Mouse (Mus musculus): Measurements from ENCODE around the gene Fam214a.

Gene Fam214a

DNA sequence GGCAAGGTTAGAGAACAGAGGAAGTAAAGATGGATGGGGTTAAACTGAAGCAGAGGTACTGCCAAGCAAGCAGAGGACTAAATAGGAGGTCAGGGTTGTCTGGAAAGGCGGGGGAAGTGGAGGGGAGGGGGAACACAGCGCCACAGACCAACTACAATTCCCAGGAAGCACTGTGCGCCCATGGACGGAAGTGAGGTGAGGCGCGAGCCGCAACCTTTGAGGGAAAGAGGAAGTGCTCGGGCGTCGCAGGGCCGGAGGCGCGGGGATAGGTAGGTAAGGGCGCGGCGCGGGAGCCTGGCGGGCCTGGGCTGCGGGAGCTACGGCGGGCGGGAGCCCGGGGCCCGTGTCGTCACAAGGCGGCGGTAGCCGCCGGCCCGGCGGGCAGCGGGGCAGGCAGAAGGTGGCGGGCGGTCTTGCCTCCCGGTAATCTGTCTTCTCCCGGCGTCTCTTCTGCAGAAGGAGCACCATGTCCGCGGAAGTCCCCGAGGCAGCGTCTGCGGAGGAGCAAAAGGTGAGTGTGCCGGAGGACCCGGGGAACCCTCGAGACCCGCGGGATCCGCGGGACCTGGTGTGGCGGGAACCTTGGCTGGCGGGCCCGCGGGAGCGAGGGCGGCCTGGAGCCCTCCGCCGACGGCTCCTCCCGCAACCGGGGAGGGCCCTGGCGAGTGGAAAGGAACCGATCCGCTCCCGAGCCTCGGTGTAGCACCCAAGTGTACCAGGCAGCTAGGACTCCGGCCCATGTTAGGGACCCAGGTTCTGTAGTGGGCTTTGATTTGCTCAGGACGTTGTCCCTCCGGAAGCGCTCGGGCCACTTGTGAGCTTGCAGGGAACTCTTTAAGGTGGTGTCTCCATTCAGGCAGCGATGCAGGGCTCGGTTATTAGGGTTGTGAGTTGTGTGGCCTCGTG is 85.0 kb downstream of the Fam214a start, which contains the start of gene Arpp19:
Arpp19 (plus strand) TSS at position 164 of the 906 bp plus-strand sequence.
- ChIA-PET CTCF (interaction anchor here (0.6 to 5.1 kb wide), 7 partner anchors 12 to 266 kb away, joined by 3 to 33 read pairs (median 4); no protein-coding TSS in a partner anchor), POLR2A (interaction anchor here (0.6 to 8.9 kb wide), 35 partner anchors 12 to 606 kb away, joined by 3 to 104 read pairs (median 3); partner anchors contain the start of genes Myo5a (in 1 of the 4), Myo5c (in 1 of the 4) and Onecut1 (in 1 of the 4))

DNA sequence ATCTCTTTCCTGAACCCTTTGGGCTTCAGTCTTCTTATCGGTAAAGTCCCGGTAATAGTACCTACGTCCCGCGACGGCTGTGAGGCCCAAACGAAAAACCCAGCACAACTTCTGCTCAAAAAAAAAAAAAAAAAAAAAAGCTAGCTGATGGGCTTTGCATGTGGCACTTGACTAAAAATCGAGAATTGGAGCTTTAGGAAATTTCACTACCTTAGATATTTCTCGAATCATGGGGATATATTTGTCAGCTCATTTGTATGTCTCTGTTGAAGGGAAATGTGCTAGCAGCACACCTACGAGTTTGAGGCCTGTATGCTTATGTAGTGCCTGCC is 85.6 kb downstream of the Fam214a start:
- ChIA-PET POLR2A (interaction anchor here (0.5 to 8.9 kb wide), 28 partner anchors 11 to 505 kb away, joined by 3 to 104 read pairs (median 4); partner anchors contain the start of genes Myo5a (in 1 of the 4) and Onecut1 (in 1 of the 4)), CTCF (interaction anchor here in 3 of 4 experiments (0.5 to 5.1 kb wide), 7 partner anchors 9 to 444 kb away, joined by 3 to 33 read pairs (median 6); no protein-coding TSS in a partner anchor)

DNA sequence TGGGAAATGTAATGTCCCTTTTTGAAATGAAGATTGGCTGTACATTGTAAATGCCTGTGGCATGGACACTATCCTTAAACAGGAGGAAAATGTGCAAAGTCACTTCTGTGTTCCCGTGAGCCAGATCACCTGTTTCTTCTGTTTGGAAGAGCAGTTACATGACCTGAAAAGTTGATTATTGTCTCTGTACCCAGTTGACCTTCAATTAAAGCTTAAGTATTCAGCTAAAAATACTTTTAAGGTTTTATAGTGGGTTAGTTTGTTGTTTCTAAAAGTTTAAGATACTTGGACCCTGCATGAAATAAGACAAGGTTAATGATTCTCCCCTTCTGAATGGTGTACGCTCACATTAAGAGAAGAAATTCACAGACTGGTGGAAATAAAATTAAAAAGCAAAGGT is 87.9 kb downstream of the Fam214a start:
- ChIA-PET POLR2A (interaction anchor here in 2 of 4 experiments (1.0 to 8.9 kb wide), 4 partner anchors 10 to 47 kb away, joined by 3 to 104 read pairs (median 6); no protein-coding TSS in a partner anchor), CTCF (interaction anchor here in 2 of 4 experiments (1.8 to 5.1 kb wide), 3 partner anchors 10 to 240 kb away, joined by 4 to 33 read pairs (median 31); no protein-coding TSS in a partner anchor)

DNA sequence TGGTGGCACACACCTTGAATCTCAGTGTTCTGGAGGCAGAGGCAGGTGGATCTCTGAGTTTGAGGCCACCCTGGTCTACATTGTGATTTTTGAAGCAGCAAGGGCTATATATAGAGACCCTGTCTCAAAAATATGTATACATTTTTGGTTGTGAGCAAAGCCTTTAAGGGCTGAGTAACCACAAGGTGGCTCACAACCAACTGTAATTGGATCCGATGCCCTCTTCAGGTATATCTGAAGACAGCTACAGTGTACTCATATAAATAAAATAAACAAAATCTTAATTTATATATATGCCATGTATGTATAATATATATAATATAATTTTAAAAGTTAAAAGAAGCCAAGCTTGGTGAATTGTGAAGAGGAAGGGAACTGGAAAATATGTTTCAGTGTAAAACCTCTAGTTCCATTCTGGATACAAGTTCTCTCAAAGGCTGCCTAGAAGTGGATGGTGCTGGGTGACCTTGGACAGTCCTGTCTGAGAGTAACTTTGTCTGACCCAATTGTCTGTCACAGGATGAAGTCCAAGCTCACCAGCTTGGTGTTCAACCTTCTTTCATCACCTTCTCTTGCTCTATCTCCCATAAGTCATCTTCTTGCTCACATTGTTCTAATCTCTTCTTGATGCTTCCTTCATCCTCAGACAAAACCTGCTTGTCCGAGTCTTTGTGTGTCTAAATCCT is 89.3 kb downstream of the Fam214a start:
- CTCF ChIA-PET = interaction anchor here in 1 of 4 experiments (4.5 kb wide), 1 partner anchor 8 kb away, joined by 31 read pairs; no protein-coding TSS in a partner anchor
- POLR2A ChIA-PET = interaction anchor here in 3 of 4 experiments (0.7 to 8.9 kb wide), 4 partner anchors 8 to 120 kb away, joined by 3 to 104 read pairs (median 6); no protein-coding TSS in a partner anchor

DNA sequence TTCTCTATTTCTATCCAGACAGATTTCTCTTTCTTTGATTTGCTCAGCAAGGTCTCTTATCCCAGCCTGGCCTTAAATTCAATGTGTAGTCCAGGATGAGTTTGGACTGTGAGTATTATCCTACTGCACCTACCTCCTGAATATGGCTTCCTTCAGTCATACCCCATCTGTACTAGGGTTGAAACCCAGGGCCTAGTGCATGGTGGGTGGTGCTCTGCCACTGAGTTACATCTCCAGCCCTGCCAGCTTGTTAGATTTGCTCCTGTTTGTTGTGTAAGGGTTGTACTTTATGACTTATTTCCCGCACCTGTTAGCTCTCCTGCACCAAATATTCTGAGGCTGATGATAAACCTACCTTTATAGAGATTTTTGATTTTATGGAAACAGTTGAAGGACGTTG is 90.5 kb downstream of the Fam214a start:
- POLR2A ChIA-PET = interaction anchor here in 1 of 4 experiments (1.1 to 8.9 kb wide), 3 partner anchors 11 to 41 kb away, joined by 4 to 104 read pairs (median 4); no protein-coding TSS in a partner anchor
- CTCF ChIA-PET = interaction anchor here in 1 of 4 experiments (0.6 kb wide), 1 partner anchor 221 kb away, joined by 3 read pairs; no protein-coding TSS in a partner anchor

DNA sequence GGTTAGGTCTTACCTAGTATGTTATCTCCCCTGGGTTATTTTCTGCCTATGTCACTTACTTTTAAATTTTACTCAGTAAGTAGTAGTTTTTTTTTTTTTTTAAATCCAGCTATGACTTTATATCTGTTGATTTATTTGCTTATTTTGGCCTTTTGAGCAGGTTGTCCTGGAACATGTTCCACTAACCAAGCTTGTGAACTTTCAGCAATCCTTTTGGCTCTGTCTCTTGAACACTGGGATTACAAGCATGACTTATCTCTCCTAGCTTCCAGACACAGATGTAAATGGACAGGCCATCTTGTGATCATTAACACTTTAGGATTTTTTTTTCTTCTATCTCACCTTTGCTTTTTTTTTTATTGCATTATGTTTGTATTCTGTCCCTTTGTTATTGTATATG is 94.4 kb downstream of the Fam214a start:
- ChIA-PET POLR2A (interaction anchor here in 3 of 4 experiments (0.6 to 1.5 kb wide), 7 partner anchors 9 to 855 kb away, joined by 3 to 9 read pairs (median 3); no protein-coding TSS in a partner anchor), CTCF (no interaction called here)

DNA sequence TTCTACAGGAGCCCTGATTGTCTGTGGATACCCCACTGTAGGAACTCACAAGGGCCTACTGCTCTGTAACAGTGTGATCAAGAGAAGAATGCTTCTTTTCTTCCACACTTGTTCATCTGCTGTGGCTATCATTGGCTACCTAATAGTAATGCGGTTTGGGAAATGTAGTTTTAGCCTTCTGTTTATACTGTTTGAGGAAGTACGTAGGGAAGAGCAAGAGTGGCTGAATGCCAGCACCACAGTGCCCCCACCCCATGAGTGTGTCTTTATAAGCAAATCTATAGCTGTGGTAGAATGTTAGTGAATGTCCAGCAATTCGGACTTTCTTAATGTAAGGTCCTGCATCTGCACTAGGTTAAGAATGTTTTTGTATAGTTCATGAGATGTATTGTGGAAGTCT is 96.4 kb downstream of the Fam214a start:
- ChIA-PET CTCF (interaction anchor here (0.6 to 2.5 kb wide), 37 partner anchors 8 to 920 kb away, joined by 3 to 33 read pairs (median 5); partner anchors contain the start of genes Arpp19 (in 2 of the 4), Leo1 (in 1 of the 4) and Myo5c (in 1 of the 4)), POLR2A (interaction anchor here in 3 of 4 experiments (0.6 to 12.7 kb wide), 12 partner anchors 9 to 360 kb away, joined by 3 to 104 read pairs (median 4); partner anchors contain the start of gene Arpp19 (in 1 of the 3))

DNA sequence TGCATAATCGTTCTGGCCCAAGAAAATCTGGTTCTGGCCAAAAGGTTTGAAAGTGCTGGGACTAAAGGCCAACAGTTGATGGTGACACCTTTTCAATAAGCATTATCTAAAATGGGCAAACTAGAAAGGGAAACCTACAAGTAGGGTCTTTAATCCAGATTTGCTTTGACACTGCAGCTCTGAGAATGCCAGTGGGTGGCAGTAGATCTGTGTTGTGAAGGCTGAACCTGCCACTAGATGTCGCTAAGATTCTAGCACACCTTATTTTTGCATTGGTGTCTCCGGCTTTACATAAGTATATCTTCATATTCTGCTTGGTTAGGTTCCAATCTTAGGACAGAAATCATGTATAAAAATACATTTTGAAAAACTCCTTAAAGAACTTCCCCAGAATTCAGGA is 97.3 kb downstream of the Fam214a start:
- ChIA-PET POLR2A (interaction anchor here (0.5 to 12.7 kb wide), 16 partner anchors 8 to 231 kb away, joined by 3 to 104 read pairs (median 4); partner anchors contain the start of gene Arpp19 (in 1 of the 4)), CTCF (interaction anchor here (0.5 to 2.5 kb wide), 69 partner anchors 9 to 919 kb away, joined by 3 to 33 read pairs (median 4); partner anchors contain the start of genes Myo5c (in 3 of the 4), Arpp19 (in 2 of the 4) and Leo1 (in 1 of the 4))

DNA sequence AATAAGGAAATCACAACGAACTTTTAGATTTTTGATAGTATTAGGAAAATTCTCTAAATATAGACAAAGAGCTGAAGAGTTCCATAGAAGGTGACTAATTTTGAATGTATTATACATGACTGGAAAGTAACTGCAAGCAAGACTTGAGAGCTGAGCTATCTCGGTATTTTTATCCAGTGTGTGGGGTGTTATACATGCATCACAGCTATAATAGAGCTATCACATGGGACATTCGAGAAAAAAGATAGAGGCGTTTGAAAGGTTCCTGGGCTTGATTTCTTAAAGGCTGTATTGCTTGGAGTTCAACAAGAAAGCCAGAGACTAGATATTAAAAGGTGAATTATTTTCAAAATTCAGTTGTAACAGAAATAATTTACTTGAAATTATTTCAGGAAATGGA is 99.2 kb downstream of the Fam214a start:
- ChIA-PET POLR2A (interaction anchor here in 2 of 4 experiments (0.6 to 12.7 kb wide), 2 partner anchors 12 to 147 kb away, joined by 7 to 104 read pairs; partner anchors contain the start of gene Arpp19 (in 1 of the 2)), CTCF (no interaction called here)

DNA sequence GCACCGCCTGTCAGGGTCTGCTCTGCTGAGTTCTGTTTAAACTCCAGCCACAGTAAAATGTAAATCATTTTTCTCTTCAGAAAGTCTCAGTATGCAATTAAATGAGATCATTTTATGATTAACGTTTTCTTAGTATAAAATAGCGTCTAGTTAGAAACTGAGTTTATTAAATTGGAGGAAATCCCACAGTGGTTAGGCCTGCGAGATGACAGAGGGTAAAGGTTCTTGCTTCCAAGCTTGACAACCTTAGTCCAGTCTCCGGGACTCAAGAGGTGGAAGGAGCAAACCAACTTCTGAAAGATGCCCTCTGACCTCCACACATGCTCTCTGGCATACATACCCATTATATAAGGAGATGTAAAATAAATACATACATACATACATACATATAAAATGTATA is 102.4 kb downstream of the Fam214a start:
- ChIA-PET POLR2A (interaction anchor here in 2 of 4 experiments (1.5 to 12.7 kb wide), 2 partner anchors 15 to 17 kb away, joined by 3 to 104 read pairs; partner anchors contain the start of gene Arpp19 (in 1 of the 2)), CTCF (no interaction called here)

DNA sequence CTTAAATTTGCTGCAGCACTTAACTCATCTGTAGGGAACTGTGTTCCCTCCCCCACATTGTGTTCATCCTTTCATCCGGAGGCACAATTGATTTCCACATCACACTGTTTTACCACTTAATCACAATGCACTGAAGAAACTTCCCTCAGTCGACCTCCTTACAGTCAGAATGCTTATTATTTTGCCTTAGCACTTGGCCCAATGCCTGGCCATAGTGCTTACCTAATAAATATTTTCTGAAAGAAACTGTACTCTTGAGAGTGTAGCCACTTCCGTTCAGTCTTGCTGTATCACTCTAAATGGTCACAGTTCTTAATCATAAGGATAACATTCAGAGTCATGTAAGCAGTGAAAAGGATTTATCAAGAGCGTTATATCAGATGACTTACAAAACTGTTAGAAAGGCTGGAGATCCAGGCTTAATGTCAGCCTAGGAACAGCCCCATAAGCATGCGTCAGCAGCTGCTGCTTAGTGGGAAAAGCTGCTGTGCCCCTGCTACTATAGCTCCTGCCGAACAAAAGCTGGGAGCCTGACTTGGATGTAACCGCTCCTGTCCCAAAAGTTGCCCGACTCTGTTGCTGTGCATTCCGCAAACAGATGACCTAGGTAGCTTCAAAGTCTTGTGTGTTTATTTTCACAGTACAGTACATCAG is 112.1 kb downstream of the Fam214a start:
- ChIA-PET POLR2A (interaction anchor here in 1 of 4 experiments (1.2 to 3.2 kb wide), 2 partner anchors 11 to 26 kb away, joined by 3 to 10 read pairs; no protein-coding TSS in a partner anchor), CTCF (interaction anchor here in 2 of 4 experiments (0.8 to 1.9 kb wide), 3 partner anchors 15 to 218 kb away, joined by 4 to 6 read pairs (median 5); no protein-coding TSS in a partner anchor)

DNA sequence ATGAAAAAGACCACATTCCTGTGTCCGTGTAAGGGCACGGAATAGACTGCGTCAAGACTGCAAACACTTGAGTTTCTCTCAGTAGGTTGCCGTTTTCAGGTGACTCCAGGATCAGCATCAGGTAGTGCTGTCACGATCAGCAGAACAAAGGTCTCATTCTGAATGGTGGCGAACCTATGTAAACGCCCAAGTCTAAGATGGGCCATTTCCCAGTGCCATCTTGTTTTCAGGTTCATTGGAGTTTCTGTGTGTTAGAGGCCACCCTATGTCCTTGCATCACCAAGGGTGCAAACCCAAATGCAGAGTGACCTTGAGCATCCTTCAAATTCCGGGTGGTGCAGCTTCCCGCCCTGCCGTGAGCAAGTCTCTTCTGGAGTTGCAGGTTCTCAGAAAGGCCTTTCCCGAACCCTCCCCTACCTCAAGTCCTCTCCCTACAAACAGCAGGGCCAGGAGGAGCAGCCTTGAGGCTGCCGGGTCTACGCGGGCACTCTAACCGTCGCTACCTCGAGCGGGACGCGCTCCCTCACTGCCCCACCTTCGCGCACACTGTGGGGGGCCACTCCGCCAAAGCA is 117.9 kb downstream of the Fam214a start, which contains the start of gene Myo5a:
Myo5a (plus strand) TSS at position 559 of the 572 bp plus-strand sequence.
- ChIA-PET POLR2A (interaction anchor here in 2 of 4 experiments (0.7 to 3.9 kb wide), 5 partner anchors 10 to 33 kb away, joined by 3 to 40 read pairs (median 8); partner anchors contain the start of gene Arpp19 (in 1 of the 2)), CTCF (interaction anchor here in 1 of 4 experiments (0.6 kb wide), 1 partner anchor 555 kb away, joined by 6 read pairs; no protein-coding TSS in a partner anchor)

DNA sequence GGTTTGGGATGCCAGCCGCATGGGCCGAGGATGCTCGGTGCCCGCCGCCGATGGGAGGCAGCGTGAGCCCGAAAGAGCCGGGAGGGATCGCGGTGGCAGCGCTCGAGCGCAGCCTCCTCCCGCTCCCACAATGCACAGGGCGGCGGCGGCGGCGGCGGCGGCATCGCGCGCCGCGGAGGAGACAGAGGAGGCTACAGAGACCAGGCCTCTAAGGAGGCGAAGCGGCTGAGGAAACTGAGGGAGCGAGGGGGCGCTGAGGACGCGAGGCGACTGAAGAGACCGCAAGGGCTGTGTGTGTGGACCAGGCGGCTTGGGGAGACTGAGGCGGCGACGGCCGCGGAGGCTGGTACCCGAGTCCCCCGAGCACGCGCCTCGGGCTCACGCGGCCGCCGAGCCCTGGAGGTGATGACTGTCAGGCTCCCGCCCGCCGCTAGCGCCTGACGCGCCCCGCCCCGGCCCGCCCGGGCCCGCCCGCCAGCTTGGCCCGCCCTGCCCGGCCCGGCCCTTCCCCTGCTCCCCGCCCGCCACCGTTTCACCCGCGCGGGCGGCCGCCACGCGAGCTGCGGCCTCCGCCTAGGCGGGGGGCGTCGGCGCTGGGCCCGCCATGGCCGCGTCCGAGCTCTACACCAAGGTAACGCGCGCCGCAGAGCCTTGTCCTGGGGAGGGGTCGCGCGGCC is 118.5 kb downstream of the Fam214a start:
- CTCF ChIA-PET = interaction anchor here in 3 of 4 experiments (0.6 to 1.1 kb wide), 7 partner anchors 14 to 554 kb away, joined by 3 to 6 read pairs (median 3); partner anchors contain the start of gene Leo1 (in 1 of the 3)
- POLR2A ChIA-PET = interaction anchor here (0.5 to 3.9 kb wide), 25 partner anchors 10 to 366 kb away, joined by 3 to 40 read pairs (median 4); partner anchors contain the start of gene Arpp19 (in 3 of the 4)

DNA sequence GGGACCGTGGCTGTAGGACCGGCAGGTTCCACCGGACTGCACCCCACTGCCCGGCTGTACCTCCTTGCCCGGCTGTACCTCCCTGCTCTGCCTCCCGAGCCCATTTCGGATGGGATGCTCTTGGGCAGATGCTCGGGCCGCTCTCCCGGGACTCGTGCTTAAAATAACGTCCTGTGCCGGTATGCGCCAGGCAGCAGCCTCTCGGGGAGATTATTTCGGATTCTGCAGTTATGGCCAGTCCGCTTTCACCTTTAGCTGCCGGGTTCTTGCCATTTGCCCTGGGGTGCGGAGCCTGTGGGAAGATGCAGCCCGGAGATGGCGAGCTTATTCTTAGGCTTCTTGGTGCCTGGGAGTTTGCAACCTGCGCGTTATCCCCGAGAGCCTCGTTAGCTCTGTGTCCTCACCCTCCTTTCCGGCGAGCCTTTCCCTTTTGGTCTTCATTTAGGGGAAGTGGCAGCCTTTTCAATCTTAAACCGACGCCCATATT is 119.1 kb downstream of the Fam214a start:
- ChIA-PET CTCF (interaction anchor here (0.5 to 1.1 kb wide), 8 partner anchors 9 to 370 kb away, joined by 3 to 5 read pairs (median 3); partner anchors contain the start of gene Leo1 (in 1 of the 4)), POLR2A (interaction anchor here (0.5 to 3.9 kb wide), 25 partner anchors 11 to 366 kb away, joined by 3 to 40 read pairs (median 4); partner anchors contain the start of gene Arpp19 (in 2 of the 4))

DNA sequence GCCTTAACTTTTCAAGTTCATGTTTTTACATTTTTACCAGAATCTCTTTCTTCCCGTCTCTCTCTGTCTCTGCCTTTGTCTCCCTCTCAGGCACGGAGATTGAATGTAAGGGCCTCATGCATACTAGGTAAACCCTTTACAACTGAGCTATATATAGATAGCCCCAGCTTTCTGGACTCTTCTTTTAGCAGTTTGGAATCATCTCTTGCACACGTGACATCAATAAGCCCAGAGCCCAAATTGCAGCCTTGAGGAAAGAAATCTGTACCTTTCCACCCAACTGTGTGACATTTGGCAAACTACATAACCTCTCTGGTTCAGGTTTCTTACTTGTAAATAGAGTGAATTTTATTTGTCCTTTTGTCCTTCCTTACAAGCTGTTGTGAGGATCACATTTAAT is 119.7 kb downstream of the Fam214a start:
- CTCF ChIA-PET = interaction anchor here (0.5 to 1.1 kb wide), 7 partner anchors 8 to 369 kb away, joined by 3 to 5 read pairs (median 3); partner anchors contain the start of gene Leo1 (in 1 of the 4)
- POLR2A ChIA-PET = interaction anchor here (0.5 to 3.9 kb wide), 22 partner anchors 11 to 392 kb away, joined by 3 to 40 read pairs (median 4); partner anchors contain the start of gene Arpp19 (in 1 of the 4)

All from embryonic stem cell, embryonic (primary cell).